Mouse (Mus musculus): Measurements from ENCODE around the gene Crtc2. TPM values are rescaled to one million over a fixed set of nuclear protein-coding genes. Genes with fewer than 3 reads are reported as not detected.

The Crtc2 gene
- total and polyA plus RNA-seq, 3 experiments, result 7.1 to 66.9 TPM; not detected in 1

DNA sequence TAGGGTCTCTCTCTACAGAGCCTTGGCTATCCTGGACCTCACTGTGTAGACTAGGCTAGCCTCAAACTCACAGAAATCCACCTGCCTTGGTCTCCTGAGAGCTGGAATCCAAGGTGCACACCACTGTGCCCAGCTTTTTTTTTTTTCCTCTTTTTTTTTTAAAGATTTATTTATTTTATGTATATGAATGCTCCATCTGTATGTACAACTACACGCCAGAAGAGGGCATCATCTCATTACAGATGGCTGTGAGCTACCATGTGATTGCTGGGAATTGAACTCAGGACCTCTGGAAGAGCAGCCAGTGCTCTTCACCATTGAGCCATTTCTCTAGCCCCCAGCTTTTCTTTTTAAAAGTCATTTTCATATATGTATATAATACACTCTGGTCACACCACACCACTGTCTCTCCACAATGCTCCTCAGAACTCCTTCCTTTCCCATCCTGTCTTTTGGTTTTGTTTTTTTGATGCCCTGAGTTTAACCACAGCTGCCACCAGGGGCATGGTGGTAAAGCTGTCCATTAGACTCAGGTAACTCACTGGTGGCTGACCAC, 38.1 kb upstream of the Crtc2 start (continued):
- TF ChIP-seq ETS1 (IDR thresholded peaks at IDR 0.05; ENCODE audit: low read depth, low read length), result no peak
- TF ChIP-seq CHD2 (IDR thresholded peaks at IDR 0.05; ENCODE audit: low read length), result no peak
- peak; percentile 57; the same call in 1 of the 2 replicates for TF ChIP-seq TBP (IDR thresholded peaks at IDR 0.05; ENCODE audit: low read depth, low read length)
- no peak for TF ChIP-seq MAFK (IDR thresholded peaks at IDR 0.05; ENCODE audit: borderline replicate concordance, low read depth, low read length)
- TF ChIP-seq SIN3A (IDR thresholded peaks at IDR 0.05; ENCODE audit: low read length), result 0 out of 2 replicates have a peak, but pooled peaks have one; percentile 50
- no peak for TF ChIP-seq ELF1 (IDR thresholded peaks at IDR 0.05; ENCODE audit: low read depth, low read length)
- no peak for TF ChIP-seq EP300 (IDR thresholded peaks at IDR 0.05; ENCODE audit: low read depth in 1 of 2, low read length in 2 of 2)
- peak; percentile 77 for TF ChIP-seq RAD21 (IDR thresholded peaks at IDR 0.05; ENCODE audit: low read depth, low read length)
- TF ChIP-seq ZNF384 (IDR thresholded peaks at IDR 0.05; ENCODE audit: low read depth, low read length), result peak; percentile 97
- TF ChIP-seq UBTF (IDR thresholded peaks at IDR 0.05; ENCODE audit: borderline replicate concordance, insufficient read depth, low read depth, low read length), result no peak
- TF ChIP-seq RCOR1 (IDR thresholded peaks at IDR 0.05; ENCODE audit: low read depth, low read length), result no peak; the same call in 1 of the 2 replicates
- TF ChIP-seq MYC (IDR thresholded peaks at IDR 0.05; ENCODE audit: low read depth, low read length), result peak; percentile 89
- no peak for TF ChIP-seq POLR2A (IDR thresholded peaks at IDR 0.05; ENCODE audit: control insufficient read depth in 1 of 2, insufficient read depth in 1 of 2, low read depth in 1 of 2, low read length in 2 of 2, poor library complexity in 1 of 2)
- peak; percentile 44; the same call in 1 of the 2 replicates for TF ChIP-seq MXI1 (IDR thresholded peaks at IDR 0.05; ENCODE audit: low read depth, low read length)
- TF ChIP-seq ZKSCAN1 (IDR thresholded peaks at IDR 0.05; ENCODE audit: low read depth, low read length), result no peak; the same call in 1 of the 2 replicates
- TF ChIP-seq USF2 (IDR thresholded peaks at IDR 0.05; ENCODE audit: borderline replicate concordance in 1 of 2, insufficient read depth in 1 of 2, low read depth in 1 of 2, low read length in 2 of 2), result no peak
- TF ChIP-seq POLR2AphosphoS5 (IDR thresholded peaks at IDR 0.05; ENCODE audit: borderline replicate concordance, low read depth, low read length), result no peak
- no peak for TF ChIP-seq ZMIZ1 (IDR thresholded peaks at IDR 0.05; ENCODE audit: low read depth, low read length)

DNA sequence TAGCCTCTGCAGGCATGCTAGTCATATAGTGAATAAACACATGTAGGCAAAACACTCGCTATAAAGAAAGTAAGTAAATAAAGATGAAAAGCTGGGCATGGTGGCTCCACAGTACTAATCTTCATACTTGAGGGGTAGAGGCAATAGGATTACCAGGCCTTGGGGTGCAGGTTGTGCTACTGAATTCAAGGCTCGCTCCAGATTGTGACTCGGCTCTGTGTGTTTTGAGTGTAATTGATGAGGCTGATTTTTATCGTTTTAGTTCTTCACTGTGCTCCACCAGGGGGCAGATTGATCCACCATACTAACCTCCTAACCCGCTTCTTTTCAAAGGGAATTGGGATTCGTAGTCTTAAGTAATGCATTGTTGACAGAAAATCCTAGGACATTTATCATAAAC, 33.9 kb upstream of the Crtc2 start:
- H3K9ac ChIP-seq (ENCODE audit: control insufficient read depth, low read depth, low read length, poor library complexity, severe bottlenecking), result peak overlapping the region; percentile 76
- H3K27ac ChIP-seq (ENCODE audit: control insufficient read depth, low read depth, low read length), result peak overlapping the region; percentile 19
- peak overlapping the region; percentile 72 to 93 for H3K4me3 ChIP-seq (ENCODE audit: control insufficient read depth in 1 of 2, insufficient read depth in 1 of 2, low read depth in 2 of 2, low read length in 2 of 2)
- DNase-seq (ENCODE audit: low read depth, low spot score), result peak; percentile 91
- no peaks in the 10 kb centered on the region for H3K79me2 ChIP-seq (ENCODE audit: control insufficient read depth, insufficient read depth, low read length, poor library complexity)
- peaks cover 21 to 22% of the 10 kb centered on the region in 2 experiments for H3K4me1 ChIP-seq (ENCODE audit: control insufficient read depth in 1 of 2, insufficient read depth in 2 of 2, low read length in 2 of 2)
- H3K27me3 ChIP-seq (ENCODE audit: control insufficient read depth in 1 of 2, insufficient read depth in 2 of 2, low read length in 2 of 2), result no peaks in the 10 kb centered on the region
- peaks cover 0 to 18% of the 10 kb centered on the region in 2 experiments; a peak in 2 of 4 replicates for H3K36me3 ChIP-seq (ENCODE audit: control insufficient read depth in 1 of 2, insufficient read depth in 2 of 2, low read length in 2 of 2)
- H3K9me3 ChIP-seq (replicated peaks; ENCODE audit: insufficient read depth, low read length), result no peaks in the 10 kb centered on the region
- TF ChIP-seq RAD21 (IDR thresholded peaks at IDR 0.05; ENCODE audit: low read depth, low read length) (peak; percentile 88), GABPA (IDR thresholded peaks at IDR 0.05; ENCODE audit: low read depth, low read length) (no peak), CHD2 (IDR thresholded peaks at IDR 0.05; ENCODE audit: low read length) (no peak), GATA1 (IDR thresholded peaks at IDR 0.05; ENCODE audit: low read depth, low read length) (peak; percentile 89), SMC3 (IDR thresholded peaks at IDR 0.05; ENCODE audit: low read depth, low read length) (peak; percentile 92), SIN3A (IDR thresholded peaks at IDR 0.05; ENCODE audit: low read length) (peak; percentile 89), UBTF (IDR thresholded peaks at IDR 0.05; ENCODE audit: borderline replicate concordance, insufficient read depth, low read depth, low read length) (no peak), MEF2A (IDR thresholded peaks at IDR 0.05; ENCODE audit: extremely low read depth, insufficient replicate concordance, low read depth, low read length, poor library complexity, severe bottlenecking) (no peak), NRF1 (IDR thresholded peaks at IDR 0.05; ENCODE audit: insufficient read depth, low read depth, low read length, poor library complexity, severe bottlenecking) (no peak), POLR2AphosphoS2 (IDR thresholded peaks at IDR 0.05; ENCODE audit: low read length) (no peak), ZNF384 (IDR thresholded peaks at IDR 0.05; ENCODE audit: low read depth, low read length) (0 out of 2 replicates have a peak, but pooled peaks have one; percentile 38), NELFE (IDR thresholded peaks at IDR 0.05; ENCODE audit: low read depth, low read length) (peak; percentile 15; the same call in 1 of the 2 replicates), MXI1 (IDR thresholded peaks at IDR 0.05; ENCODE audit: low read depth, low read length) (peak; percentile 69), USF2 (IDR thresholded peaks at IDR 0.05; ENCODE audit: borderline replicate concordance in 1 of 2, insufficient read depth in 1 of 2, low read depth in 1 of 2, low read length in 2 of 2) (no peak), RCOR1 (IDR thresholded peaks at IDR 0.05; ENCODE audit: low read depth, low read length) (peak; percentile 30; the same call in 1 of the 2 replicates), BHLHE40 (IDR thresholded peaks at IDR 0.05; ENCODE audit: borderline replicate concordance, low read depth, low read length) (no peak), MAX (IDR thresholded peaks at IDR 0.05; ENCODE audit: low read length) (peak; percentile 54; the same call in 1 of the 2 replicates), MYB (IDR thresholded peaks at IDR 0.05; ENCODE audit: low read depth, low read length) (no peak), POLR2A (IDR thresholded peaks at IDR 0.05; ENCODE audit: control insufficient read depth in 1 of 2, insufficient read depth in 1 of 2, low read depth in 1 of 2, low read length in 2 of 2, poor library complexity in 1 of 2) (no peak), MAZ (IDR thresholded peaks at IDR 0.05; ENCODE audit: low read depth, low read length) (no peak; the same call in 1 of the 2 replicates), TAL1 (IDR thresholded peaks at IDR 0.05; ENCODE audit: low read length) (no peak), MAFK (IDR thresholded peaks at IDR 0.05; ENCODE audit: borderline replicate concordance, low read depth, low read length) (peak; percentile 9; the same call in 1 of the 2 replicates), HCFC1 (IDR thresholded peaks at IDR 0.05; ENCODE audit: low read depth, low read length) (peak; percentile 63; the same call in 1 of the 2 replicates)
